Mouse (Mus musculus): Measurements from ENCODE around the gene Hspa1a.

DNA sequence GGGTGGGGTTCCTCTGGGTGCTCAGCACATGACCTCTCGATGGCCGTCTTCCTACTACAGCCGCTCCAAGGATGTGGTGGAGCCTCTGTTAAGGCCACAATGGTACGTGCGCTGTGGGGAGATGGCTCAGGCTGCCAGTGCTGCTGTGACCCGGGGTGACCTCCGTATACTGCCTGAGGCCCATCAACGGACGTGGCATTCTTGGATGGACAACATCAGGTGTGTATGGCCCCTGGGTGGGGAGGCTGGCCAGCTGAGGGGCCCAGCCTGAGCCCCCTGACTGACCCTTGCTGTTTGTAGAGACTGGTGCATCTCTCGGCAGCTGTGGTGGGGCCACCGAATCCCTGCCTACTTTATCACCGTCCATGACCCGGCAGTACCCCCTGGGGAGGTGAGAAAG, 40.5 kb upstream of the Hspa1a start:
- no peak for TF ChIP-seq GATA1 (IDR thresholded peaks at IDR 0.05; ENCODE audit: borderline replicate concordance, low read length)
- TF ChIP-seq FLI1 (IDR thresholded peaks at IDR 0.05; ENCODE audit: low read length): no peak

Measured in megakaryocyte, embryonic 14.5 days (primary cell).